Mouse (Mus musculus) liver, adult 2 months (tissue): Measurements from ENCODE around the gene Gin1. TPM values are rescaled to one million over a fixed set of nuclear protein-coding genes. Genes with fewer than 3 reads are reported as not detected.

Experiments
- DNase-seq: peaks from one replicate; pipeline ENCODE4 v3.0.0-alpha.2; 2011; ENCODE audit warnings: low read depth, low spot score; ENCODE audit errors: extremely low read depth
- H3K27ac ChIP-seq: fragments of 200-500 bp; replicated peaks from 2 replicates; pipeline ENCODE4 v1.5.1; 2012; ENCODE audit warnings: low read depth, mild to moderate bottlenecking, control low read depth, inconsistent platforms, low read length; ENCODE audit not compliant: insufficient read depth
- H3K27me3 ChIP-seq: fragments of 200-500 bp; 2 replicates; pipeline ENCODE4 v1.6.1; 2012; ENCODE audit warnings: mild to moderate bottlenecking, moderate library complexity, low read length, inconsistent platforms; ENCODE audit not compliant: control insufficient read depth, insufficient read depth
- H3K36me3 ChIP-seq: fragments of 200-500 bp; 2 replicates; pipeline ENCODE4 v1.6.1; 2012; ENCODE audit warnings: low read length, inconsistent platforms; ENCODE audit not compliant: control insufficient read depth, insufficient read depth
- H3K4me1 ChIP-seq: fragments of 200-500 bp; 2 replicates; pipeline ENCODE4 v1.6.1; 2011; ENCODE audit warnings: low read length; ENCODE audit not compliant: control insufficient read depth, insufficient read depth
- H3K4me3 ChIP-seq: fragments of 200-500 bp; 2 replicates; pipeline ENCODE4 v1.5.1; 2011; ENCODE audit warnings: low read depth, mild to moderate bottlenecking, control low read depth, low read length, moderate library complexity; ENCODE audit not compliant: insufficient read depth
- H3K79me2 ChIP-seq: fragments of 200-500 bp; 2 replicates; pipeline ENCODE4 v1.6.1; 2012; ENCODE audit warnings: inconsistent platforms, mild to moderate bottlenecking, low read length, moderate library complexity; ENCODE audit not compliant: control insufficient read depth, insufficient read depth
- H3K9ac ChIP-seq: fragments of 200-500 bp; 2 replicates; pipeline ENCODE4 v1.6.1; 2012; ENCODE audit warnings: low read depth, mild to moderate bottlenecking, control low read depth, inconsistent platforms, low read length
- CTCF ChIP-seq: fragments of 200-500 bp; IDR thresholded peaks from 2 replicates; pipeline ENCODE4 v1.5.1; 2011; ENCODE audit warnings: low read depth, low read length, control low read depth
- POLR2A ChIP-seq: fragments of 200-500 bp; IDR thresholded peaks from 2 replicates; pipeline ENCODE4 v1.6.1; 2011; ENCODE audit warnings: low read length, control low read depth; ENCODE audit not compliant: insufficient read depth; ENCODE audit errors: extremely low read depth
- WGBS: fragments of 180-500 bp; shearing (Covaris S2); methylation state at CpG from one replicate; pipeline ENCODE4 v1.1.7; 2018; 5-methylcytosine and 5-hydroxymethylcytosine counted together
- polyA plus RNA-seq: library from polyadenylated mRNA; depleted of rRNA; stranded (reverse); fragments of >200 nt; gene quantifications from 2 replicates; pipeline ENCODE4 v1.2.3, GENCODE M21; 2012; rRNA removed
- total RNA-seq: library from RNA; depleted of rRNA; stranded (reverse); fragments of >200 nt; gene quantifications from 2 replicates; pipeline ENCODE4 v1.2.3, GENCODE M21; 2014; rRNA removed

The Gin1 gene
- total RNA-seq = 8.3 and 9.9 TPM in 2 replicates
- polyA plus RNA-seq = 1.4 and 1.9 TPM in 2 replicates

GRCm38 (mm10) chr1:97769904-97770753, at the start of gene Gin1, which contains the start of gene Ppip5k2:
Gene Gin1 (plus strand): TSS chr1:97770172.
Gene Ppip5k2 (minus strand): TSS chr1:97770411.
- TF ChIP-seq CTCF = peak; percentile 46
- peak; percentile 74 for TF ChIP-seq POLR2A
- under 1% methylated on average over 65 of the region's 66 CpGs for WGBS
- H3K36me3 ChIP-seq = no peaks in the 10 kb centered on the region

GRCm38 (mm10) chr1:97726730-97727129, 43.2 kb upstream of the Gin1 start:
- Histone ChIP-seq H3K27me3 (no peaks in the 10 kb centered on the region), H3K27ac (no peak overlapping the region), H3K79me2 (no peaks in the 10 kb centered on the region; the same call in 1 of the 2 replicates), H3K4me3 (no peak overlapping the region), H3K4me1 (no peaks in the 10 kb centered on the region), H3K9ac (no peak overlapping the region), H3K36me3 (peaks cover 33% of the 10 kb centered on the region)
- WGBS = 64% methylated on average over 2 of the region's 2 CpGs
- TF ChIP-seq POLR2A (no peak), CTCF (peak; percentile 60)
- peak; percentile 9 for DNase-seq

More at GRCm38 (mm10) chr1:97769904-97770753, at the start of gene Gin1, which contains the start of gene Ppip5k2:
- Histone ChIP-seq H3K27ac (peak within 1 kb of the TSS; percentile 92), H3K9ac (peak within 1 kb of the TSS; percentile 90), H3K4me1 (peaks cover 7% of the 10 kb centered on the region; the same call in 1 of the 2 replicates), H3K79me2 (peaks cover 4% of the 10 kb centered on the region; the same call in 1 of the 2 replicates), H3K27me3 (no peaks in the 10 kb centered on the region), H3K4me3 (peak within 1 kb of the TSS; percentile 87)
- DNase-seq = peak; percentile 90

GRCm38 (mm10) chr1:97729339-97729738, 40.6 kb upstream of the Gin1 start:
- no peak for TF ChIP-seq POLR2A
- no peak for TF ChIP-seq CTCF
- 50% methylated on average over 1 of the region's 1 CpGs for WGBS
- H3K36me3 ChIP-seq = peaks cover 39% of the 10 kb centered on the region
- no peaks in the 10 kb centered on the region for H3K4me1 ChIP-seq
- DNase-seq = no peak
- no peak overlapping the region for H3K4me3 ChIP-seq
- H3K27ac ChIP-seq = no peak overlapping the region
- H3K9ac ChIP-seq = no peak overlapping the region
- no peaks in the 10 kb centered on the region for H3K27me3 ChIP-seq
- no peaks in the 10 kb centered on the region; the same call in 1 of the 2 replicates for H3K79me2 ChIP-seq

GRCm38 (mm10) chr1:97743063-97743462, 26.9 kb upstream of the Gin1 start:
- Histone ChIP-seq H3K4me3 (no peak overlapping the region), H3K36me3 (peaks cover 52% of the 10 kb centered on the region), H3K9ac (no peak overlapping the region), H3K79me2 (no peaks in the 10 kb centered on the region), H3K27me3 (no peaks in the 10 kb centered on the region), H3K4me1 (no peaks in the 10 kb centered on the region), H3K27ac (no peak overlapping the region)
- WGBS = 100% methylated on average over 1 of the region's 1 CpGs
- TF ChIP-seq POLR2A (no peak), CTCF (no peak)
- DNase-seq = no peak

DNA sequence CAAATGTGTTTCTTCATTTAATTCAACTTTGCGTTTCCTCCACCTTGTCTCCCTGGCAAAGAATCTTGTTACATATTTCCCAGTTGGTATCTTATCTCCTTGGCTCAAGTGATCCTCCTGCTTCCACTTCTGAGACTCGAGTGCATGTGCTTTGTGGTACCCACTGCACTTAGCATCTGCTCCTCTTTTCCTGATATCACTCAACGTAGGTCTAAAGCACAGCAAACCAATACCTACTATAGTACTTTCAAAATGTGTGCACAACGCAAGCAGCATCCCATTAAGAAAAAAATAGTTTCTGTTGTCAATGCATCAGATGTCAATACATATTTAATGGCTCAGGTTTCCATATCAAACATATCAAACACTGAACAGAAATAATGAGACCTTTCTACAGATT, 24.3 kb upstream of the Gin1 start:
- Histone ChIP-seq H3K79me2 (no peaks in the 10 kb centered on the region), H3K36me3 (peaks cover 43% of the 10 kb centered on the region), H3K27me3 (no peaks in the 10 kb centered on the region), H3K27ac (no peak overlapping the region), H3K4me1 (no peaks in the 10 kb centered on the region), H3K9ac (no peak overlapping the region), H3K4me3 (no peak overlapping the region)
- no peak for DNase-seq
- TF ChIP-seq POLR2A (no peak), CTCF (no peak)
- WGBS = 90% methylated on average over 4 of the region's 4 CpGs
